Mouse (Mus musculus) liver, embryonic 15.5 days (tissue): ENCODE results near the gene Pml. TPM values are rescaled to one million over a fixed set of nuclear protein-coding genes. Genes with fewer than 3 reads are reported as not detected.

Source experiments
- ATAC-seq: fragments of 200-750 bp; cut with Nextera tagmentation; 2 replicates; pipeline ENCODE4 v1.8.0; 2017; ENCODE audit warnings: moderate number of reproducible peaks, mild to moderate bottlenecking, moderate library complexity; ENCODE audit not compliant: insufficient read depth
- H3K27ac ChIP-seq: fragments of 300-500 bp; sonication (generic); replicated peaks from 2 replicates; pipeline ENCODE4 v1.5.1; 2015; ENCODE audit warnings: mild to moderate bottlenecking, inconsistent platforms
- H3K27me3 ChIP-seq: fragments of 300-500 bp; sonication (generic); 2 replicates; pipeline ENCODE4 v1.6.1; 2015; ENCODE audit warnings: mild to moderate bottlenecking, inconsistent platforms
- H3K36me3 ChIP-seq: fragments of 300-500 bp; sonication (generic); replicated peaks from 2 replicates; pipeline ENCODE4 v1.6.1; 2015; ENCODE audit warnings: moderate library complexity, mild to moderate bottlenecking, inconsistent platforms
- H3K4me1 ChIP-seq: fragments of 300-500 bp; sonication (generic); replicated peaks from 2 replicates; pipeline ENCODE4 v1.6.1; 2015; ENCODE audit warnings: inconsistent platforms
- H3K4me2 ChIP-seq: fragments of 300-500 bp; sonication (generic); 2 replicates; pipeline ENCODE4 v1.6.1; 2015; ENCODE audit warnings: moderate library complexity, mild to moderate bottlenecking, inconsistent platforms
- H3K4me3 ChIP-seq: fragments of 300-500 bp; sonication (generic); replicated peaks from 2 replicates; pipeline ENCODE4 v1.5.1; 2015; ENCODE audit warnings: mild to moderate bottlenecking, inconsistent platforms
- H3K9ac ChIP-seq: fragments of 300-500 bp; sonication (generic); 2 replicates; pipeline ENCODE4 v1.6.1; 2015; ENCODE audit warnings: moderate library complexity, mild to moderate bottlenecking, inconsistent platforms
- H3K9me3 ChIP-seq: fragments of 300-500 bp; sonication (generic); replicated peaks from 2 replicates; pipeline ENCODE4 v1.6.1; 2016; ENCODE audit warnings: inconsistent platforms
- WGBS: fragments of 180-500 bp; shearing (Covaris S2); methylation state at CpG from one replicate; pipeline ENCODE4 v1.1.7; 2015; ENCODE audit warnings: mixed read lengths; ENCODE audit not compliant: insufficient replicate concordance; 5-methylcytosine and 5-hydroxymethylcytosine counted together
- polyA plus RNA-seq: library from polyadenylated mRNA; unstranded; fragments of >200 nt; fragmentation: Nextera tagmentation; extraction: Ambion mirVana; gene quantifications from 2 replicates; pipeline ENCODE4 v1.2.1, GENCODE M21; 2015

The Pml gene
- polyA plus RNA-seq, 1 experiment from 2014 or later: 19.3 TPM

GRCm38 (mm10) chr9:58213377-58213776 is 36.2 kb downstream of the Pml start:
- Histone ChIP-seq H3K4me3 (peak overlapping the region; percentile 39), H3K27me3 (peaks cover 7% of the 10 kb centered on the region), H3K9ac (peak overlapping the region; percentile 28), H3K4me1 (peaks cover 54% of the 10 kb centered on the region), H3K36me3 (no peaks in the 10 kb centered on the region), H3K27ac (peak overlapping the region; percentile 91), H3K9me3 (no peaks in the 10 kb centered on the region), H3K4me2 (peak overlapping the region; percentile 75)
- 25% methylated on average over 5 of the region's 5 CpGs for WGBS
- ATAC-seq: peak; percentile 80

- 41% methylated on average over 2 of the region's 2 CpGs for WGBS
Measured at GRCm38 (mm10) chr9:58210304-58210627, 39.3 kb downstream of the Pml start.

GRCm38 (mm10) chr9:58209462-58210303 is 39.9 kb downstream of the Pml start:
- Histone ChIP-seq H3K4me3 (no peak overlapping the region), H3K4me2 (no peak overlapping the region), H3K27ac (no peak overlapping the region), H3K27me3 (peaks cover 42% of the 10 kb centered on the region), H3K9ac (no peak overlapping the region), H3K36me3 (no peaks in the 10 kb centered on the region), H3K4me1 (peaks cover 37% of the 10 kb centered on the region), H3K9me3 (no peaks in the 10 kb centered on the region)
- no peak for ATAC-seq
- 68% methylated on average over 8 of the region's 8 CpGs for WGBS

More at GRCm38 (mm10) chr9:58210304-58210627, 39.3 kb downstream of the Pml start:
- Histone ChIP-seq H3K27ac (no peak overlapping the region), H3K4me1 (peaks cover 42% of the 10 kb centered on the region), H3K36me3 (no peaks in the 10 kb centered on the region), H3K4me2 (no peak overlapping the region), H3K4me3 (no peak overlapping the region), H3K9ac (no peak overlapping the region), H3K27me3 (peaks cover 36% of the 10 kb centered on the region), H3K9me3 (no peaks in the 10 kb centered on the region)
- ATAC-seq: no peak

GRCm38 (mm10) chr9:58206013-58206412 is 43.6 kb downstream of the Pml start:
- H3K9ac ChIP-seq: no peak overlapping the region
- peaks cover 15% of the 10 kb centered on the region for H3K4me1 ChIP-seq
- no peak for ATAC-seq
- H3K4me2 ChIP-seq: no peak overlapping the region
- peaks cover 79% of the 10 kb centered on the region for H3K27me3 ChIP-seq
- no peak overlapping the region for H3K27ac ChIP-seq
- H3K9me3 ChIP-seq: no peaks in the 10 kb centered on the region
- H3K36me3 ChIP-seq: no peaks in the 10 kb centered on the region
- H3K4me3 ChIP-seq: no peak overlapping the region
- 69% methylated on average over 7 of the region's 7 CpGs for WGBS

- peak overlapping the region; percentile 58 for H3K4me3 ChIP-seq
- no peaks in the 10 kb centered on the region for H3K9me3 ChIP-seq
- WGBS: 3% methylated on average over 18 of the region's 18 CpGs
- peaks cover 6% of the 10 kb centered on the region for H3K4me1 ChIP-seq
- H3K9ac ChIP-seq: peak overlapping the region; percentile 48
- H3K27me3 ChIP-seq: peaks cover 91% of the 10 kb centered on the region
- peak overlapping the region; percentile 75 for H3K4me2 ChIP-seq
- H3K36me3 ChIP-seq: no peaks in the 10 kb centered on the region
- ATAC-seq: peak; percentile 82
- no peak overlapping the region for H3K27ac ChIP-seq
Measured at GRCm38 (mm10) chr9:58204448-58205000, 45.1 kb downstream of the Pml start.

- H3K4me1 ChIP-seq: peaks cover 6% of the 10 kb centered on the region
- no peaks in the 10 kb centered on the region for H3K36me3 ChIP-seq
- no peak within 1 kb of the TSS for H3K27ac ChIP-seq
- no peaks in the 10 kb centered on the region for H3K9me3 ChIP-seq
- peak within 1 kb of the TSS; percentile 58 for H3K4me3 ChIP-seq
- ATAC-seq: peak; percentile 78
- H3K27me3 ChIP-seq: peaks cover 95% of the 10 kb centered on the region
- WGBS: 4% methylated on average over 42 of the region's 42 CpGs
- peak within 1 kb of the TSS; percentile 75 for H3K4me2 ChIP-seq
- H3K9ac ChIP-seq: peak within 1 kb of the TSS; percentile 48
Measured at GRCm38 (mm10) chr9:58203516-58204447, 45.8 kb downstream of the Pml start, which contains the start of the genes Islr and Islr2. Gene Islr (minus strand): TSS chr9:58204306. Gene Islr2 (minus strand): TSS chr9:58204319.

GRCm38 (mm10) chr9:58202676-58203453 is 46.7 kb downstream of the Pml start:
- Histone ChIP-seq H3K36me3 (no peaks in the 10 kb centered on the region), H3K9me3 (no peaks in the 10 kb centered on the region), H3K4me3 (no peak overlapping the region), H3K27me3 (peaks cover 99% of the 10 kb centered on the region), H3K9ac (no peak overlapping the region), H3K4me1 (peaks cover 10% of the 10 kb centered on the region), H3K4me2 (no peak overlapping the region), H3K27ac (no peak overlapping the region)
- ATAC-seq: no peak
- 5% methylated on average over 14 of the region's 14 CpGs for WGBS

- 2% methylated on average over 37 of the region's 37 CpGs for WGBS
- Histone ChIP-seq H3K27me3 (peaks cover 100% of the 10 kb centered on the region), H3K4me2 (no peak overlapping the region), H3K36me3 (no peaks in the 10 kb centered on the region), H3K9ac (no peak overlapping the region), H3K9me3 (no peaks in the 10 kb centered on the region), H3K4me3 (no peak overlapping the region), H3K27ac (no peak overlapping the region), H3K4me1 (peaks cover 11% of the 10 kb centered on the region)
- no peak for ATAC-seq
Measured at GRCm38 (mm10) chr9:58201861-58202549, 47.6 kb downstream of the Pml start.

GRCm38 (mm10) chr9:58201091-58201842 is 48.3 kb downstream of the Pml start:
- ATAC-seq: no peak
- WGBS: 3% methylated on average over 24 of the region's 24 CpGs
- H3K4me3 ChIP-seq: no peak overlapping the region
- no peak overlapping the region for H3K4me2 ChIP-seq
- H3K27me3 ChIP-seq: peaks cover 100% of the 10 kb centered on the region
- H3K36me3 ChIP-seq: no peaks in the 10 kb centered on the region
- no peak overlapping the region for H3K9ac ChIP-seq
- no peak overlapping the region for H3K27ac ChIP-seq
- H3K4me1 ChIP-seq: peaks cover 11% of the 10 kb centered on the region
- H3K9me3 ChIP-seq: no peaks in the 10 kb centered on the region
